Mouse (Mus musculus): ENCODE measurements around the gene A230072I06Rik. TPM values are rescaled to one million over a fixed set of nuclear protein-coding genes. Genes with fewer than 3 reads are reported as not detected.

A230072I06Rik gene
- total and polyA plus RNA-seq, 3 experiments: not detected

- H3K79me2 ChIP-seq (replicated peaks; ENCODE audit: control insufficient read depth, extremely low read depth, insufficient read depth, poor library complexity, severe bottlenecking): no peaks in the 10 kb centered on the region
- dilution Hi-C loops (cut with MboI; ENCODE audit: extremely low pct_ligation_motif_present, extremely low pct_unique_long_range_greater_than_20kb, low sequenced_read_pairs): no loop called here
- in situ Hi-C loops (cut with MboI; ENCODE audit: low pct_ligation_motif_present, low pct_unique_long_range_greater_than_20kb, low sequenced_read_pairs): no loop called here
- no peak overlapping the region for H3K4me2 ChIP-seq (ENCODE audit: insufficient read depth, low read depth, poor library complexity, severe bottlenecking)
- DNase-seq (ENCODE audit: extremely low read depth): no peak
- H3K4me1 ChIP-seq (ENCODE audit: control insufficient read depth in 1 of 2, insufficient read depth in 2 of 2): no peaks in the 10 kb centered on the region
- H3K36me3 ChIP-seq (replicated peaks in 1 of 2; ENCODE audit: control insufficient read depth in 1 of 2, insufficient read depth in 1 of 2, low read length in 1 of 2): no peaks in the 10 kb centered on the region
- H3K27ac ChIP-seq (ENCODE audit: insufficient read depth, low read depth): no peak overlapping the region
- TF ChIP-seq TBP (conservative IDR thresholded peaks at IDR 0.05; ENCODE audit: low read depth, low read length): no peak
- no peak for TF ChIP-seq RCOR1 (conservative IDR thresholded peaks at IDR 0.05; ENCODE audit: low read depth, low read length)
- no peak for TF ChIP-seq JUN (IDR thresholded peaks at IDR 0.05; ENCODE audit: insufficient read depth, low read depth, low read length)
- no peak for TF ChIP-seq MAZ (IDR thresholded peaks at IDR 0.05; ENCODE audit: low read depth, low read length)
- TF ChIP-seq USF2 (conservative IDR thresholded peaks at IDR 0.05; ENCODE audit: low read depth, low read length): no peak
- TF ChIP-seq ELF1 (IDR thresholded peaks at IDR 0.05; ENCODE audit: low read depth, low read length): no peak
- no peak for TF ChIP-seq POLR2A (IDR thresholded peaks at IDR 0.05; ENCODE audit: low read depth, low read length)
- TF ChIP-seq MAX (IDR thresholded peaks at IDR 0.05; ENCODE audit: low read length): no peak
- H3K9me3 ChIP-seq (replicated peaks; ENCODE audit: low read length): no peaks in the 10 kb centered on the region
- no peak overlapping the region for H3K9ac ChIP-seq (ENCODE audit: insufficient read depth, low read depth)
- H3K27me3 ChIP-seq (replicated peaks): peaks cover 61% of the 10 kb centered on the region
- H3K4me3 ChIP-seq (replicated peaks in 1 of 3; ENCODE audit: low read depth in 2 of 3, low read length in 2 of 3, poor library complexity in 1 of 3): no peak overlapping the region
These were observed 13.6 kb upstream of the A230072I06Rik start for GRCm38 (mm10) chr8:12264996-12265395.

GRCm38 (mm10) chr8:12267863-12268262 lies 10.8 kb upstream of the A230072I06Rik start:
- H3K36me3 ChIP-seq (replicated peaks in 1 of 2; ENCODE audit: control insufficient read depth in 1 of 2, insufficient read depth in 1 of 2, low read length in 1 of 2): no peaks in the 10 kb centered on the region
- no peak overlapping the region for H3K27ac ChIP-seq (ENCODE audit: insufficient read depth, low read depth)
- no peaks in the 10 kb centered on the region for H3K9me3 ChIP-seq (replicated peaks; ENCODE audit: low read length)
- dilution Hi-C loops (cut with MboI; ENCODE audit: extremely low pct_ligation_motif_present, extremely low pct_unique_long_range_greater_than_20kb, low sequenced_read_pairs): no loop called here
- H3K79me2 ChIP-seq (replicated peaks; ENCODE audit: control insufficient read depth, extremely low read depth, insufficient read depth, poor library complexity, severe bottlenecking): no peaks in the 10 kb centered on the region
- H3K9ac ChIP-seq (ENCODE audit: insufficient read depth, low read depth): no peak overlapping the region
- H3K4me1 ChIP-seq (ENCODE audit: control insufficient read depth in 1 of 2, insufficient read depth in 2 of 2): no peaks in the 10 kb centered on the region
- peaks cover 58% of the 10 kb centered on the region for H3K27me3 ChIP-seq (replicated peaks)
- H3K4me3 ChIP-seq (replicated peaks in 1 of 3; ENCODE audit: low read depth in 2 of 3, low read length in 2 of 3, poor library complexity in 1 of 3): no peak overlapping the region
- H3K4me2 ChIP-seq (ENCODE audit: insufficient read depth, low read depth, poor library complexity, severe bottlenecking): no peak overlapping the region
- in situ Hi-C loops (cut with MboI; ENCODE audit: low pct_ligation_motif_present, low pct_unique_long_range_greater_than_20kb, low sequenced_read_pairs): no loop called here
- TF ChIP-seq MAFK (IDR thresholded peaks at IDR 0.05; ENCODE audit: insufficient replicate concordance, low read length) (no peak), MAX (IDR thresholded peaks at IDR 0.05; ENCODE audit: low read length) (no peak)
- DNase-seq (ENCODE audit: extremely low read depth): no peak

- no peak overlapping the region for H3K4me3 ChIP-seq (replicated peaks in 1 of 3; ENCODE audit: low read depth in 2 of 3, low read length in 2 of 3, poor library complexity in 1 of 3)
- H3K79me2 ChIP-seq (replicated peaks; ENCODE audit: control insufficient read depth, extremely low read depth, insufficient read depth, poor library complexity, severe bottlenecking): no peaks in the 10 kb centered on the region
- H3K9ac ChIP-seq (ENCODE audit: insufficient read depth, low read depth): no peak overlapping the region
- no peaks in the 10 kb centered on the region for H3K9me3 ChIP-seq (replicated peaks; ENCODE audit: low read length)
- no peak overlapping the region for H3K27ac ChIP-seq (ENCODE audit: insufficient read depth, low read depth)
- H3K4me2 ChIP-seq (ENCODE audit: insufficient read depth, low read depth, poor library complexity, severe bottlenecking): no peak overlapping the region
- H3K27me3 ChIP-seq (replicated peaks): peaks cover 58% of the 10 kb centered on the region
- dilution Hi-C loops (cut with MboI; ENCODE audit: extremely low pct_ligation_motif_present, extremely low pct_unique_long_range_greater_than_20kb, low sequenced_read_pairs) (no loop called here), in situ Hi-C loops (cut with MboI; ENCODE audit: low pct_ligation_motif_present, low pct_unique_long_range_greater_than_20kb, low sequenced_read_pairs) (no loop called here)
- TF ChIP-seq PAX5 (IDR thresholded peaks at IDR 0.05; ENCODE audit: low read length): no peak
- TF ChIP-seq MAX (IDR thresholded peaks at IDR 0.05; ENCODE audit: low read length): no peak
- no peak for TF ChIP-seq MAZ (IDR thresholded peaks at IDR 0.05; ENCODE audit: low read depth, low read length)
- TF ChIP-seq ZNF384 (IDR thresholded peaks at IDR 0.05; ENCODE audit: low read depth, low read length): no peak
- DNase-seq (ENCODE audit: extremely low read depth): no peak
- no peaks in the 10 kb centered on the region for H3K36me3 ChIP-seq (replicated peaks in 1 of 2; ENCODE audit: control insufficient read depth in 1 of 2, insufficient read depth in 1 of 2, low read length in 1 of 2)
- H3K4me1 ChIP-seq (ENCODE audit: control insufficient read depth in 1 of 2, insufficient read depth in 2 of 2): no peaks in the 10 kb centered on the region
These were observed 10.3 kb upstream of the A230072I06Rik start for GRCm38 (mm10) chr8:12268306-12268829.
